Mouse (Mus musculus) stomach, postnatal 0 days (tissue): ENCODE measurements at regions not wholly inside any gene's neighbourhood (a gene's known extent, or its start where the extent isn't known, plus 50 kb on each side); places are given as distances from the start of the nearest gene placed in this dataset.

Source experiments
- CTCF ChIP-seq: IDR thresholded peaks from 2 replicates; pipeline ENCODE4 v1.5.1; 2016; ENCODE audit warnings: antibody characterized with exemption, low read depth, mild to moderate bottlenecking, moderate library complexity
- EP300 ChIP-seq: optimal IDR thresholded peaks from 2 replicates; pipeline ENCODE3; 2016; ENCODE audit warnings: antibody characterized with exemption

DNA sequence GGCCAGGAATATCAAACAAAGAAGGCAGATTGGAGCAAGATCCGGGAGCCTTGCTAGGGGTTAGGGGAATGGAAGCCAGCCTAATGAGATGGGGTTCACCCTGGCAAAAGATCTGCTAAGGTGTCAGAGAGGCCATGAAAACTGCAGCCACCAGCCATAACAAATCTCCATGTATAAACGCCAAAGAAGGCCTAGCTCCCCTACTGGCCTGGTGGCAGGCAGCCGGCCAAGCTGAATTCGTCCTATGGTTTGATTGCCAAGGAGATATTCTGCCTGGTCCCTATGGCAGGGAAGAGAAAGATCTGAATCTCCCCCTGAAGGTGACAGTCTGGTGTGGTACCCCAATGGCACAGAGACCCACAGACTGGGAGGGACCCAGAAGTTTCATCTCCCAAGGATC lies 104.8 kb upstream of the E030018B13Rik start:
- TF ChIP-seq CTCF (no peak), EP300 (no peak)
